Mouse (Mus musculus) frontal cortex, postnatal 10 days (tissue): ENCODE results near the gene Vsx2.
"Not testable (repeated sequence)": the region's sequence is repeated elsewhere in the genome, so short reads cannot be mapped to it uniquely, and the experiment has no call there.

ENCODE experiments used
- DNase-seq, 2 experiments: peaks; one replicate each; pipeline ENCODE4 v3.0.0; 2022; ENCODE audit warnings: low spot score in 2 of 2, mixed read lengths in 1 of 2

Gene Vsx2

DNA sequence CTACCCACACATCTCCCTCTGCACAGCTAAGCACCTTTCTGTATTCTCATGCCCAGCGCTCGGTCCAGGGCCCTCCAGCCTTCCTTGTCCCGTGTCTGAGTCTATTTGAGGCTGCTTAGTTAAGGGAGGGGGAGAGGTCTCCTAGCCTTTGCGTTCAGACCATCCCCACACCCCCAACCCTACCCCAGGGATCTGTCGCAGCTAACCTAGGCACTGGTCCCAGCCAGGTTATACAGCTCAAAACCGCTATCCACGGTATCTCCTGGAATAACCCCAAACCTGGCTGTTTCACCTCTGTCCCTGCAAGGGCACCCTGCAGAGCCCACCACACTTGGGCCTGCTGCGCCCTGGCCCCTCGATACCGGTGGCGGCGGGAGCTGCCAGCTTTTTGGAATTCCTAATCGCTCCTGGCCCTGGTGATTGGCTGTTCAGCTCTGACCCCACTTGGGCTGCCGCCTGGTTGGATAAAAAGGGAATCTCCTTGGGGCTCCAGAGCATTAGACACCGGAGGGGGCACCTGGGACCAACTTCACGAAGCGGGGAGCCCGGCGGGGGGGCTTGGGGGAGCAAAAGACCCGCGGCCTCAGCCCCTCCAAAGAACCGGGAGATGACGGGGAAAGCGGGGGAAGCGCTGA lies at the start of gene Vsx2:
Gene Vsx2, plus strand, starts transcription at position 427 of the 635 bp plus-strand sequence.
- DNase-seq: no peak

DNA sequence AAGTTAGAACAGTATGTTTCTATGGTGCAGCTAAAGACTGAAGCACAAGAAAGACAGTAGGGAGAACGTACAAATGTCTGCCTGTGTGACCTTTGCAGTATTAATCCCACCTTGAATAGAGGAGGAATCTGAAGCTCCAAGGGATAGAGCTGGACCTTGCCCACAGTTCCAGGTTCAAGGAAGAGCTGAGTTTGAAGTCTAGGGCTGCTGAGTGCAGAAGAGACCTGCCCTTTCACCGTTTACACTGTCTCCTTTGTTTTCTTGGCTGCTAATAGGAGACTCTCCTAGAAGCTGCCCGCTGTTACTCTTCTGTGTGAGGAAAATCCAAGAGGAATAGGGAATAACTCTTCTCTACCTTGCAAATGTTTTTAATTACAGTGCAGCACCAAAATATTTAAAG lies 45.8 kb upstream of the Vsx2 start:
- no peak for DNase-seq

DNA sequence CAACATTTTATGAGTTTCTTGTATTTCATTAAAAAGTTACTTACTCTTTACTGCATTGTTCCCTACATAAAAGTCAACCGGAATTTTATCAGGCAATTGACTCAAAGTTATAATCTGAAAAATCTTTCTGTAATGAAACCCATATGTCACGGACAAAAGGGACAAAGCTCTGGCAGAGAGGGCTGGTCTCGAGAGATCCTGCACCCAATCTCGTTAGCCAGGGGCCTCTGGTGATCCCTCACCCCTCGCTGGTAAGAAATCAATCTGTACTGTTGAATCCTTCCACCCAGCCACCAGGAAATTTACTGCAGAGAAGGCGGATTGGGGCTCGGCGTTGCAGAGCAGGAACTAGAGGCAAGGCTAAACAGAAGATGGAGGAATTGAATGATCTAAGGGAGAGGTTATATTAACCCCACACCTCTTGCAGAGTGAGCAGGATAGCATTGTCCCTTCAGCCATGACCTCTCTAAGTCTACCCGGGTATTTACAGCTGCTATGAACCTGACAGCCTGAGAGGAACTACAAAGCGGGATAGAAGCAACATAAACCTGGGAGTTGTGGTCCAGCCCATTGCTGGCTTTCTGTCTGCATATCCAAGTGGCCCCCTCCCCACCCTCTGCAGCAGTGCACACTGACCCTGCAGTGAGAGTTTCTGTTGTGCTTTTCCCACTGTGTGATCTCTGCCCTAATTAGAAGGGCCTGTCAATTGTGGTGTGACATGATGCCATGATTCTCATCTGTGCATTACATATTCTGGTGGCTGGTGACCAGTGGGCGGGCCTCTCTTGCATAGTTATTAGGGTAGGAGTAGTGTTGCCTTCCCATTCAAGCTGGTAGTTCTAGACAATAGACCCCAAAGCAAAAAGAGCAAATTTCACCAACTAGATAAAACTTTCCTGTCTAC lies 45.2 kb upstream of the Vsx2 start:
- no peak for DNase-seq

DNA sequence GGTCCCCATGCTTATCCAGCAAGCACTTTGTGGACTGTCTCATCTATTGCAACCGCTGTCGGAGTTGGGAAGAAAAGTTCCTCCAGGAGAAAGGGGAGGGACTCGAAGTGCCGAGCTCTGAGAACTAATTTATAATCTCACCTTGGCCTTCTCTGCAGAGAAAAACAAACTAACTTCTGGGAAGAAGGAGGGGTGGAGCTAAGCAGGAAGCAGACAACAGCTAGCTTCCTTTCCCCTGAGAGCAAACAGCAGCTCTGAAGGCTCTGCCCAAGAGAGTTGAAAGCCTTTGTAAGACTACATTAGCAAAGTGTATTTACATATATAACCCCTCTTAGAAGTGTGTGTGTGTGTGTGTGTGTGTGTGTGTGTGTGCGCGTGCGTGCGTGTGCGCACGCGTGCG lies 44.1 kb upstream of the Vsx2 start:
- DNase-seq: no peak

GRCm38 (mm10) chr12:84530426-84530825 lies 39.1 kb upstream of the Vsx2 start:
- DNase-seq: no peak

- peak in 1 of 2 experiments; percentile 37 for DNase-seq
Measured at GRCm38 (mm10) chr12:84531906-84532829, 37.4 kb upstream of the Vsx2 start.

DNA sequence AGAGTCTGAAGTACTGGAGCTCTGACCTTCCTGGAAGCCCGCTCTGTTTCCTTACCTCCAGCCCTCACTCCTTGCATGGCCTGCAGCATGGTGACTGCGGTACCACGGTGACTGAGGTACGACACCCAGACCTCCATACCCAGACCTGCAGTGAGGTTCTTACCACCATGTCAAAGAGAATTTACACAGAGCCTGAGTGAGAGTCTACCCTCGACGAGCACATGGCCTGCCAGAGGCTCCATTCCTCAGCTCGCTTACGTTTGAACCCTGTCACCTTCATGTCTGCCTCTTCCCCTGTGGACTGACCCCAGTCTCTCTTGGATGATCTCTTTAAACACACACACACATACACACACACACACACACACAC lies 36.7 kb upstream of the Vsx2 start:
- DNase-seq: no peak

- DNase-seq: no peak
Measured at GRCm38 (mm10) chr12:84533706-84534486, 35.7 kb upstream of the Vsx2 start.

GRCm38 (mm10) chr12:84539537-84539936 lies 30.0 kb upstream of the Vsx2 start:
- not testable (repeated sequence) for DNase-seq

DNA sequence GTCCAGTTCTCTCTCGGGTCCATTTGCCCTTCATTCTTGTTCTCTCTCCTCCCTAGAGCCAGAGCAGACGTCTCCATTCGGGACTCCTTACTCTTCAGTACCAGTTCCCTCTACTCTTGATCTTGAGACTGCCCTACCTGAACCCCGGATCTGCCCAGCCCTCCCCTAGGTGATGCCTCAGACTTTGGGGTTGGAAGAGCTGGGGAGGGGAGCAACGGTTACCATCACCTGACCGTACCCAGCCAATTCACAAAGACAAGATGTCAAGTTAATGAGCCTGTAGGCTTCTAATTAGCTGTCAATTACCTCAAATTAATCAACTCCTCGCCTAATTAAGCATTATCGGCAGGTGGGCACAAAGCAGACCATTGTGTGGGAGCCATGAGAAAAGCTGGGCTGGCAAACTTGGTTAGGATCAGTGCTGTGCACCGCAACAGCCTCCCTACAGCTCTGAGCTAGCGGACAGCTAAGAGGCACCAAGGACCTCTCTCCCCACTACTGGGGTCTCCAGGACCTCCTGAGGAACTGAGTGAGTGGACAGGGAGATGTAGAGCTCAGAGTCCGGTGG lies 28.1 kb upstream of the Vsx2 start:
- DNase-seq: no peak

DNA sequence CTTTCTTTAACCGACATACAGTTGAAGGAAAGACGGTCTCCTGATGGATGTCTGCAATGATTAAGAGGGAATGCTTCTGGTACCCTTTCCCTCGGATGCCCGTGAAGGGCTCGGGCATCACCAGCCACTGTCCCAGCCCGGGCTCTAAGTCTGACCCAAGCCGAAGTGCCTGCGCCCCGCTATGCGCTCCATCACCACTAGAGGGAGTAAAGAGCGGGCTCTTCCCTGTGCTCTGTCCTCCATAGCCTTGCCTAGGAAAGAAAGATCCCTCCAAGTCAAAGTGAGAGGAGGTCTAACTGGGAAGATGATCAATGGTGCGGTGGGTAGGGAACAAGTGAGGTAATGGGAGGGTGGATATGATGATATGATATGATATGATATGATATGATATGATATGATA lies 23.5 kb upstream of the Vsx2 start:
- peak in 1 of 2 experiments; percentile 52 for DNase-seq

DNA sequence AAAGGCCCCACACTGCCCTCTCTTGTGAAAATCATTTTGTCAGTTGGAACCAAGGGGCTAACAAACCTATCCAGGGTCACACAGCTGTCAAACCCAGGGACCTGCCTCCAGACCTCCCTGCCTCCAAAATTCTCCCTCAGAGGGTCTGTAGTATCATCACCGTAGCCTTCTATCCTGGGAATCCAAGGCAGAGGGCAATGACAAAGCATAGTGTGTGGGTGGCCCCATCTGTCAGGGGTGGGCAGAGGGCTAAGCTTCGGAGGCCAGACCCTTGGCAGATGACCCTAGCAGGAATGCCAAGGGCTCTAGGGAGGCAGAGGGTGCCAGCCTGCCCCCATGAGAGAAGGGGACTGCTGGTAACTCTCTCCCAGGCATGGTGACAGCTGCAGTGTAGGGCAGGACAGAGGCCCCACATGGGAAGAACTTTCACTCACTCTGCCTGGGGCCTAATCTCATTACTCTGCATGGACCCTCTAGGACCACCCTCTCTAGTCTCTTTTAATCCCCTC lies 22.9 kb upstream of the Vsx2 start:
- DNase-seq: no peak

DNA sequence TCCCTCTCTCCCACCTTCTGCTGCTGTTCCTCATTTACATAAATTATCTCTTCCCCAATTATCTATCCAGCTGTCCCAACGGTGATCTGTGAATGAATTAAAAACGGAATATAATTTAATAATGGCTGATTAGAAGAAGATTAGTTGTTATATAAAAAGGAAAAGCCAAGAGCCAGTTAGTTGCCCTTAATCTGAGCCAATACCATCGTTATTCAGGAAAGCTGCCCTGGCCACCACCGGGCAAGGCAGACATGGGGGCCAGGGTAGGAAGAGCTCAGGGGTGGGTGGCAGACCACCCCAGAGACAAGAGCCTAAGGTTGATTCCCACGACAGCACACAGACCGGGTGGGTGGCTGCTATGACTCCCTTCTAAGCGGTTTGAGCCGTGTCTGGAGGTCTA lies 21.3 kb upstream of the Vsx2 start:
- no peak for DNase-seq

DNA sequence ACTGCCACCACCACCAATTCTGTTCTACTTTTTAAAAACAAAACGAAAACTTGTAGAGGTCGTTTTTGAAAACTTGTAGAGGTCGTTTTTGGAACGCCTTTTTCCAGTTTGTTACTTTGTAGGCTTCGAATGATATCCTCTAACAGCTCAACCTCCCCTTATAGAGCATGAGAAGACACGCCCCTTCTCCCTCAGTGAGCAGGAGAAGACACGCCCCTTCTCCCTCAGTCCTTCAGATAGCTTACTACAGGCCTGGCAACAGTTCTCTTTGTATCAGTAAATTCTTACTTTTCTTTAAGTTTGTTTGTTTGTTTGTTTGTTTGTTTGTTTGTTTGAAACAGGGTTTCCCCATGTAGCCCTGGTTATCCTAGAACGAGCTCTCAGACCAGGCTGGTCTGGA lies 14.3 kb upstream of the Vsx2 start:
- DNase-seq: no peak

GRCm38 (mm10) chr12:84562558-84562957 lies 7.0 kb upstream of the Vsx2 start:
- no peak for DNase-seq

DNA sequence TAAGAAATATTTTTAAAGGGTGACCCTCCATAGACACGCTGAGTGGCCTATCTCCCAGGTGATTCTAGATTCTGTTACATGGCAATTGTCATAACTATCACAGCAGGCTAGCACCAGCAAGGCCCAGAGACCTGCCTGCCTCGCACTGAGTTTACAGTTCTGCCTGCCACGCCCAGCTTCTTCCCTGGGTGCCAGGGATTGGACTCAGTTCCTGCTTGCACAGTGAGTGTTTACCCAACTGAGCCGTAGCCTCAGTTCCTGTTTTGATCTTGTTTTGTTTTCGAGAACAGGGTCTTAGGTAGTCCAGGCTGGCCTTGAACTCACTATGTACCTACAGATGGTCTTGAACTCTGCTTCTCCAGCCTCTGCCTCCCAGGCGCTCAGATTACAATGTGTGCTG lies 2.0 kb upstream of the Vsx2 start:
- DNase-seq: no peak

- no peak for DNase-seq
Measured at GRCm38 (mm10) chr12:84569976-84570693, 573 bp downstream of the Vsx2 start.

DNA sequence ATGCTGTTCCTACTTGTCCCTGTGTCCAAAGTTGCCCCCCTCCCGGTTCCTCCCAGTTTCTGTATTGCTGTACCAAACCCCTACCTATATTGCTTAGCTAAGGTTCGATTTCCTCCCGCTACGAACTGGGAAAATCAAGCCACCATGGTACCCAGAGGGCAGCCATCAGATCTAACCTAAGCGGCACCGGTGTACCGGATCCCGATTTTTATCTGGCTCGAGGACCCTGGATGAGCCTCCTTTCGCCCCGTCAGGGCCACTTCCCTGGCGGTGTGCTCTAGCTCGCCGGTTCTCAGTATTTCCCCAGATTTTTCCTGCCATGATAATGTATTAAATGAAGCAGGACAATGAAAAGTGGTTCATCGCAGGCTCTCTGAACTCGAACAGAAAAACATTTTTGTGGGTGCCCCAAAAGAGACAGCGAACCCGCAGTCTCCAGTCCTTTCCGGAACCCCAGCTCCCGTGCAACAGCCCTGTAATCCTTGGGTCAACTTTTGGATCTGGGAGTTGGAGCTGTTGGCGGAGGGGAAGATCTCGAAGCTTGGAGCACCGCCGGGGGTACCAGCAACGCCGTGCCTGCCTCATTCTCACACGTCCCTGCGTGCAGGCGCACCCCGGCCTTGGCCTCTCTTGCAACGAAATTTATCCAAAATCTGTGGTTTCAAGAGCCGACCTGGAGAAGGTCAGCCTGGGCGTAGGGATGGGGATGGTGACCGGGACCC lies 1.3 kb downstream of the Vsx2 start:
- DNase-seq: no peak
